Mouse (Mus musculus): Measurements from ENCODE around the gene Slc30a6. TPM values are rescaled to one million over a fixed set of nuclear protein-coding genes. Genes with fewer than 3 reads are reported as not detected.
"Not testable (repeated sequence)": the region's sequence is repeated elsewhere in the genome, so short reads cannot be mapped to it uniquely, and the experiment has no call there.

Slc30a6 gene
- total RNA-seq, 2 experiments from 2014 or later = 16.3 to 17.8 TPM

GRCm38 (mm10) chr17:74440486-74440885 is 45.1 kb downstream of the Slc30a6 start:
- DNase-seq (ENCODE audit: extremely low spot score in 1 of 2, low spot score in 1 of 2) = no peak

- no peak for DNase-seq (ENCODE audit: extremely low spot score in 1 of 2, low spot score in 1 of 2)
Observed at GRCm38 (mm10) chr17:74449776-74450175, 54.4 kb downstream of the Slc30a6 start.

GRCm38 (mm10) chr17:74453928-74454327 is 58.5 kb downstream of the Slc30a6 start:
- DNase-seq (ENCODE audit: extremely low spot score in 1 of 2, low spot score in 1 of 2) = no peak

- DNase-seq (ENCODE audit: extremely low spot score in 1 of 2, low spot score in 1 of 2) = no peak
Observed at GRCm38 (mm10) chr17:74454660-74455059, 59.3 kb downstream of the Slc30a6 start.

- DNase-seq (ENCODE audit: extremely low spot score in 1 of 2, low spot score in 1 of 2) = no peak
Observed at GRCm38 (mm10) chr17:74455426-74455825, 60.0 kb downstream of the Slc30a6 start.

GRCm38 (mm10) chr17:74456825-74457224 is 61.4 kb downstream of the Slc30a6 start:
- DNase-seq (ENCODE audit: extremely low spot score in 1 of 2, low spot score in 1 of 2) = no peak

- DNase-seq (ENCODE audit: extremely low spot score in 1 of 2, low spot score in 1 of 2) = no peak
Observed at GRCm38 (mm10) chr17:74457972-74458677, 62.7 kb downstream of the Slc30a6 start.

GRCm38 (mm10) chr17:74458711-74459408 is 63.5 kb downstream of the Slc30a6 start, which contains the start of gene Nlrc4:
Nlrc4 (minus strand) TSS chr17:74459142.
- no peak for DNase-seq (ENCODE audit: extremely low spot score in 1 of 2, low spot score in 1 of 2)

- no peak for DNase-seq (ENCODE audit: extremely low spot score in 1 of 2, low spot score in 1 of 2)
Observed at GRCm38 (mm10) chr17:74463510-74463909, 68.1 kb downstream of the Slc30a6 start.

GRCm38 (mm10) chr17:74467981-74468380 is 72.6 kb downstream of the Slc30a6 start:
- not testable (repeated sequence) for DNase-seq (ENCODE audit: extremely low spot score in 1 of 2, low spot score in 1 of 2)

- not testable (repeated sequence) for DNase-seq (ENCODE audit: extremely low spot score in 1 of 2, low spot score in 1 of 2)
Observed at GRCm38 (mm10) chr17:74470133-74470532, 74.7 kb downstream of the Slc30a6 start.

Other genes starting within 250 kb of the Slc30a6 start
- gene Memo1, start 100.1 kb upstream of the Slc30a6 start, total RNA-seq (2021) = 10 to 100 TPM; 39.6 to 48.5 TPM
- 10 to 100 TPM; 49.7 to 51.6 TPM for gene Dpy30, start 71.7 kb upstream of the Slc30a6 start, total RNA-seq (2021)
- 10 to 100 TPM; 57.4 to 61.0 TPM for gene Spast, start 56.6 kb upstream of the Slc30a6 start, total RNA-seq (2021)
- gene Nlrc4, start 63.5 kb downstream of the Slc30a6 start, total RNA-seq (2021) = under 1 TPM; 0.07 to 0.14 TPM
- gene Yipf4, start 93.9 kb downstream of the Slc30a6 start, total RNA-seq (2021) = 10 to 100 TPM; 81.4 to 84.5 TPM
- 100 to 1,000 TPM; 104 to 133 TPM for gene Birc6, start 132.7 kb downstream of the Slc30a6 start, total RNA-seq (2021)

Data from layer of hippocampus, postnatal 25 days (tissue).